Mouse (Mus musculus) c-Kit-negative CD71-positive TER-119-positive erythroid progenitor cells, embryonic 14.5 days (primary cell): ENCODE results near the gene Rps24.

ENCODE experiments used
- DNase-seq: peaks from one replicate; pipeline ENCODE4 v3.0.0-alpha.2; 2013; ENCODE audit warnings: low read depth, low spot score

Gene Rps24

DNA sequence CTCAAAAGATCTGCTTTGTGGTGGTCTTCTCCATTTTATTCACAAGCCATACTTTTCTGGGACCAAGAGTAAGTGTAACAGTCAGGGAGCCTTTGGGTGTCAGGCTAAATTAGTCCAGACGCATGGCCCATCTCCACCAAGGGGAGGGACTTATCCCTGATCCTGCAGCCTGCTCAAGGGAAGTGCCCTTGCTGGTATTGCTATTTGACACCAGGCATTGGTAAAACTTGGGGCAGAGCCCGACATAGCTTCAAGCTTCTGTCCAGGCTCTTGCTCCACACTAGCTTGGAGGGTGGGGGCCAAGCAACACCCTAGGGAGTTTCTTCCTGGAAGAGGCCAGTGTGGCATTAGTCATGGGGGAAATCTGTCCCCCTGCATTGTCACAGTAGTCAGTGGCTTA is 23.8 kb downstream of the Rps24 start:
- DNase-seq, result no peak

DNA sequence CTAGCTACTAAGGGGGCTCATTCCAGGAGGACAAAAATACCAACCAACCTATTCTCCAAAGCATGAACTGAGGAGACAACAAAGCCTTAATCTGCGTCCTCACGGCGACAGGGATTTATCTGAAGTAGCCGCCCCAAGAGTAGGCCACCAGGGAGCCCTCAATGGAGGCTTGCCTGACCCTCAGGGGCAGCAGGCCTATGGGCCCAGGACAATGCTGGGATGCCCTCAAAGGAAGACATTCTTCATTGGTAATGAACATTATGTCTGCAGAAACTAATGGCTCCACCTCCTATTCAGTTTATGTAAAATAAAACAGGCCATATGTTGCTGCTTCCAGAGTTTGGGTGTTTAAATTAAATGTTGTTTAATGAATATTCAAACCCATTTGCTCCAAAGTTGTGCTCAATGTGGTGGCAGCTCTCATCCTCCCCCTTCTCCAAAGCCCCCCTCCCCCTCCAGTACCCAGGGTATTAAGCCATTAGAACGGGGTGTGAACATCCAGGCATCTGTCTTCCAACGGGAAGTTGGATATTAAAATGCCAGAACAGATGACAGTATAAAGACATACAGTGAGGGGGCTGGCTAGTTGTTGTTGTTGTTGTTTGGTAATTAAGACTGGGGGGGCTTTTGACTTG is 25.7 kb downstream of the Rps24 start:
- DNase-seq, result no peak

DNA sequence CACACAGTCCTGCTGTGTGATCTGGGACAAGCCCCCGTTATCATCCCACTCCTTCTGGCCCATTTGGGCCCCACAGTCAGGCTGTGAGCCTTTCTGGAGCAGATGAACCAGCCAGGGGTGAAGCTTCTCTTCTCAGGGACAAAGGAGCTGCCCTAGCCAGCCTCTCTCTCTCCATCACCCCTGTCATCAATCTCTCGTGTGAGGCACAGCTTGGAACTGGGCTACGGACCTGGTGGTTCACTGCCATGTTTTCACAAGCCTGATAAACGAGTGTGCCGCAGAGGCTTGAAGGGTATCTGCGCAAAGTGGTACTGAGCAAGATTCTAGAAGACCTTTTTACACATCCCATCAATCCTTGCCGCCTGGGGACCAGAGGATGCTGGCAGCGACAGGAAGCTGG is 34.7 kb downstream of the Rps24 start:
- DNase-seq, result no peak

DNA sequence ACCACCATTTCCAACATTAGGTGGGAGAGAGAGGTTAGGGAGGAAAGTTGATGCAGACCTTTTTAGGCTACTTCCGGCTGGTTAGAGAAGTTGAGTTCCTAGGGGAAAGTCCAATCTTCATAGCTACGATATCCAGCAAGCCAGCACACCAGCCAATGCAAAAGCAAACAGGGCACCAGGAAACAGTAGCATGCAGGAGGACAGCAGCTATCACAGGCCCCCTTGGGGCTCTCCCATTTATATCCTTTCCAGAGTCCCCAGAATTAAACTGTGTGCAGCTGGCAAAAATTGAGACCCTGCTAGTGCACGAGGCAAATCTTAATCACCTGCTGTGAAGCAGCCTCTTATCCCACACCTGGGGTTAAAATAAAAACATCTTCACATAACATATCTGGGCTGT is 38.2 kb downstream of the Rps24 start:
- no peak for DNase-seq

DNA sequence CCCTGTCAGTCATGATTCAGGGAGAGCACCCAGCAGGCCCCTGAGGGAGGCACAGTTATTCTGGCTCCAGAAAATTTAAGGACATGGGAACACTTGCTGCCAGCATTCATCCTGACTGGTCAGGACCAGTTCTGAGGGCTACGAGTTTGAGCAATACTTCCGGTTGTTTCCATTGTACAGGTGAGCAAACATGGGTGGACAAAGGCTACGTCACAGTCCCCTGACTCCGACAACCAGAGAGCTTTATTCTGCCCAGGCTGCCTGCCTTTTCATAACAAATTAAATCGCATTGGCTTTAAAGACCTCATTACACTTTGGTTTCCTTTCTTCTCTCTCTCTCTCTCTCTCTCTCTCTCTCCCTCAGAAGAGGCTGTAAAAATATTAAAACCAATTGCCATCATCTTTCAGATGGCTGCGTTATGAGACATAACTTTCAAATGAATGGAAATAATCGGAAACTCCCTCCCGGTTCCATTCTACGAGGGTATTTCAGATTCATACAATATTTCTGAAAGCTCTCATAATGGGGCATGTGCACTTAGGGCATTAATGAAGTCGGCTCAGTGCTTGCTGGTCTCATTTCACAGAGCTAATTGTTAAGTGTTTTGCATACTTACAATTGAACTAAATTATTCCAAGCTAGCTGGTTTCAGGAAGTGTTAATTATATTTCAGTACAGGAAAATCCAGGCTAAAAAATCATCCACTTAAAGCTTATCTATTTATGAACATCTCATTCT is 38.9 kb downstream of the Rps24 start:
- DNase-seq, result no peak

DNA sequence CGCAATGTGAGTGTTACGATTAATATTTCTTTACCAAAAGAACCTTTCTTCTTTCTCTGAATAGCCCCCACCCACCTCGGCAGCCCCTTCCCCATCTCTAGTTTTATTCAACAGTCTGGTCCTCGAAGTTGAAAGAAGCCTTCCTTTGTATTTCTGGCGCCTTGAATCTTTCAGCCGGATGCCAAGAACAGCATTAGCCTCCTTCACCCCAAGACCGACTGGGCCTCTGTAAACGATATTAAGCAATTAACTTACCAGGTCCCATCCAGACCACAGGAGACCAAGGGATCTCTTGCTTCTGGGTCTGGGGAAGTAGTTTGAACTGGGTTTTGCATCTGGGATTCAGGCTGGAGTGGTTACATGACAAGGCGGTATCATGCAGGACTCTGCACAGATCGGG is 39.5 kb downstream of the Rps24 start:
- no peak for DNase-seq

DNA sequence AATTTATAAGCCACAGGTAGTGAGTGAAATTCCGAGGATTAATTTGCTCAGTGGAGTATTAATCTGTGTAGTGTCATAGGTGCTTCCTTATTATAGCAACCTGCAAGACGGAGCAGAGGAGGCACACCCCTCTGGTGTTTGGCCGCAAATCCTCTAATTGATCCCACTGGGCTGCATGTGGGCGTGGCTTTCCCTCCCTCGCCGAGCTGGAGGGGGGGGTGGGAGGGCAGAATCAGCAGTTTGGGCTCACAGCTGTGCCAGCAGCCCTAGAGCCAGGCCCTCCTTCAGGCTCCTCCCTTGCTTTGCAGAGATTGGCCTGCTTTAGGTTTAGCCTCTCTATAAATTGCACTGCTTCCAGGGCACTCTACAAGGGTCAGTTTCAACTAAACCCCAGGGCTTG is 43.3 kb downstream of the Rps24 start:
- no peak for DNase-seq

DNA sequence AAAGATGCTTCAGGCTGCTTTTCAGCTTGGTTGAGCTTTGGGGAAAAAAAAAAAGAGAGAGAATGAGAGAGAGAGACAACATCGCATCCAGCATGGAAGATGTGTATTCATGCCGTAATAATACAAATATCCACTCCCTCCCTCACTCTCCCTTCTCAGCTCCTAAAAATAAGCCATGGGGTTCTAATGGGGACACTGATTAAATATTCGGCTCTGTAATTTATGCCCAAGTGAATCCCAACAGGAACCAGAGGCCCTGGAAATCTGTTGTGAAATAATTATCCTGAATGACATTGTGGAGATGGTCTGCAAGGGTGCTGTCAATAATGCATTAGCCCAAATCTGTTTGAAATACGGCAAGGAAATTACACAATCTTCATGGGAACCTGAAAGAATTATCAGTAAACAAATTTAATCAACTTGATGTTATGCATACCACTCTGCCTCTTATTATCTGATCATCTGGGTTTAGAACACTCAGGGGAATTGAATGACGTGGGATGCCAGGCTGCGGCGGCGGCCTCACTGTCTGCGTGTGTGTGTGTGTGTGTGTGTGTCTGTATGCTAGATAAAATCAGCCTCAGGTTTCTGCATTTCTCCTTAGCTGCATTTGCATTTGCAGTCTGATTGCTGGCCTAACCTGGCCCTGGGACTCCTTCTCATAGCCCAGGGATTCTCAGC is 48.1 kb downstream of the Rps24 start:
- DNase-seq, result no peak

DNA sequence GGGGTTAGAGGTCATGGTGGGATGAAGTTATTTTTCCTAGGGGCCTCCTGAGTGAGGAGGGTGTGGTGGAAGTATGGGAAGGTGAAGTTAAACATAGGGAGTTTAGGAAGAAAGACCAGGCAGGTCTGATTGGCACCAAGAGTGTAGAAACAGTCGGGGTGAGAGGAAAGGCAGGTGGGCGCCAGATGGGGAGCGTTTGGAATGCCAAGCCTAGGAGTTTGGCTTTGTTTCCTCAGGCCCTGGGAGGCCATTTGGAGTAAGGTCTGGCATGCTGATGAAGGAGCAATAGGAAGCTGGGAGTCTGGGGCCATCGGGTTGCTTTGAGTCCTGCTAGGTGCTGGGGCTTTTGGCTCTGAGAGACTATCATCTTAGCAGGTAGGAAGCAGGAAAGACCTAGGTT is 56.0 kb downstream of the Rps24 start:
- DNase-seq, result no peak

DNA sequence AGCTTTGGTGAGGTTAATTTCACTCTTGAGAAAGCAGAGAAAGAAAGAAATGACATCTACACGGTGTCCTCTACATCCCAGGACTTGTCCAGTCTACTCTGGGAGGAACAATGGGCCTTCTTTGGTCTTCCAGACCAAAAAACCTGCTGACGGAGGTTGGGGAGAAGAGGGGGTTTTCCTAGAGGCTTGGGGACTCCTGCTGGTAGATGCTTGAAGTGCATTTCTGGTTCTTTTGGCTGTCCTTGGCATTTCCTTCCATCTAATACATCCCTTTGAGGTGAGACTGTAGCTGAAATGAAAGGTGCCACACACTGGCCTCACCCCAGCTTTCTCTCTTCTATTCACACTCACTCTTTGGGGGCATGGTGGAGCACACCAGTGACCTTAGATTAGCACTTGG is 57.1 kb downstream of the Rps24 start:
- DNase-seq, result no peak
